Comparison of ENCODE assay signal across 8 mouse cellular contexts in genomic region chr9:43327182-43328129, GRCm38 (mm10). TPM values are rescaled to one million over a fixed set of nuclear protein-coding genes. Genes with fewer than 3 reads are reported as not detected.
DNase-seq lines count a peak whose midpoint lies in the region; ATAC-seq and TF ChIP-seq lines count a peak whose summit lies in the region.
"Had no signal": no experiment of that assay in that cellular context is flagged by ENCODE, and none has a peak within 500 bp of the region (broad histone marks: within the 10 kb centered on the region; RNA-seq: fewer than 3 reads in every experiment).

No protein-coding gene starts in this region.

- peak; percentile 73 for TF ChIP-seq CTCF in layer of hippocampus, adult 2 months (conservative IDR thresholded peaks at IDR 0.05)

- no peaks in the 10 kb centered on the region for H3K36me3 ChIP-seq in midbrain, embryonic 14.5 days (ENCODE audit: control insufficient read depth, insufficient read depth, low read length)

- H3K27me3 ChIP-seq in midbrain, embryonic 14.5 days (ENCODE audit: control insufficient read depth, insufficient read depth, low read length): no peaks in the 10 kb centered on the region; the same call in none of the 2 replicates

- no peak overlapping the region for H3K9ac ChIP-seq in midbrain, embryonic 14.5 days (replicated peaks; ENCODE audit: low read length)

- no peak overlapping the region for H3K4me2 ChIP-seq in midbrain, embryonic 14.5 days (ENCODE audit: low read length)

- no peak overlapping the region for H3K4me3 ChIP-seq in layer of hippocampus, adult 2 months
- no peak overlapping the region for H3K4me3 ChIP-seq in midbrain, embryonic 14.5 days (replicated peaks; ENCODE audit: low read depth, low read length)

- ATAC-seq in midbrain, embryonic 14.5 days (ENCODE audit: low FRiP score, low TSS enrichment): no peak

- no peak overlapping the region for H3K27ac ChIP-seq in layer of hippocampus, adult 2 months
- no peak overlapping the region for H3K27ac ChIP-seq in midbrain, embryonic 14.5 days (replicated peaks; ENCODE audit: low read depth, low read length)

- H3K4me1 ChIP-seq in midbrain, embryonic 14.5 days (ENCODE audit: control insufficient read depth, insufficient read depth, low read length): no peaks in the 10 kb centered on the region

- whole genome bisulfite sequencing in midbrain, embryonic 14.5 days: 45% methylated on average over 21 of the region's 21 CpGs

- H3K9me3 ChIP-seq in midbrain, embryonic 14.5 days (ENCODE audit: control insufficient read depth, low read length): no peaks in the 10 kb centered on the region

- no peak for DNase-seq in layer of hippocampus, adult 2 months (ENCODE audit: low spot score in 2 of 2)
- DNase-seq in layer of hippocampus, postnatal 36 days: no peak
- peak; percentile 29 for DNase-seq in ES-CJ7 (ENCODE audit: low read depth, low spot score)
- peak; percentile 35 for DNase-seq in embryo, embryonic 11.5 days (ENCODE audit: low read depth, low spot score)
- peak; percentile 70 for DNase-seq in midbrain, embryonic 14.5 days
- no peak for DNase-seq in gastrocnemius, postnatal 4 days (ENCODE audit: low spot score in 2 of 2)
- no peak for DNase-seq in spleen, adult 12 weeks (ENCODE audit: low spot score)
- DNase-seq: kidney, adult 8-10 months had no signal

RNA-seq across cellular contexts. Expression of gene Trim29, which starts 16.8 kb away (rescaled TPM):
- total RNA-seq in layer of hippocampus, adult 2 months (2021): under 1 TPM; 0.32 to 0.44 TPM
- under 1 TPM; 0.37 to 0.40 TPM for total RNA-seq in layer of hippocampus, postnatal 36 days (2021)
- not detected in 2 replicates for polyA plus RNA-seq in midbrain, embryonic 14.5 days (2014; fragmentation: Nextera tagmentation; extraction: Ambion mirVana)
- under 1 TPM; 0.22 to 0.34 TPM for total RNA-seq in gastrocnemius, postnatal 4 days (2021)

Comparison
In these comparisons a context has a peak if more than half of its experiments do, and no peak if none do; other contexts are left out.
1. DNase-seq: peak in ES-CJ7 (single experiment), embryo, embryonic 11.5 days (single experiment) and midbrain, embryonic 14.5 days (single experiment); none in layer of hippocampus, adult 2 months (0 of 2), layer of hippocampus, postnatal 36 days (0 of 2), gastrocnemius, postnatal 4 days (0 of 2) and spleen, adult 12 weeks (single experiment).